8 mouse cellular contexts compared by ENCODE assay signal in the genomic region with DNA sequence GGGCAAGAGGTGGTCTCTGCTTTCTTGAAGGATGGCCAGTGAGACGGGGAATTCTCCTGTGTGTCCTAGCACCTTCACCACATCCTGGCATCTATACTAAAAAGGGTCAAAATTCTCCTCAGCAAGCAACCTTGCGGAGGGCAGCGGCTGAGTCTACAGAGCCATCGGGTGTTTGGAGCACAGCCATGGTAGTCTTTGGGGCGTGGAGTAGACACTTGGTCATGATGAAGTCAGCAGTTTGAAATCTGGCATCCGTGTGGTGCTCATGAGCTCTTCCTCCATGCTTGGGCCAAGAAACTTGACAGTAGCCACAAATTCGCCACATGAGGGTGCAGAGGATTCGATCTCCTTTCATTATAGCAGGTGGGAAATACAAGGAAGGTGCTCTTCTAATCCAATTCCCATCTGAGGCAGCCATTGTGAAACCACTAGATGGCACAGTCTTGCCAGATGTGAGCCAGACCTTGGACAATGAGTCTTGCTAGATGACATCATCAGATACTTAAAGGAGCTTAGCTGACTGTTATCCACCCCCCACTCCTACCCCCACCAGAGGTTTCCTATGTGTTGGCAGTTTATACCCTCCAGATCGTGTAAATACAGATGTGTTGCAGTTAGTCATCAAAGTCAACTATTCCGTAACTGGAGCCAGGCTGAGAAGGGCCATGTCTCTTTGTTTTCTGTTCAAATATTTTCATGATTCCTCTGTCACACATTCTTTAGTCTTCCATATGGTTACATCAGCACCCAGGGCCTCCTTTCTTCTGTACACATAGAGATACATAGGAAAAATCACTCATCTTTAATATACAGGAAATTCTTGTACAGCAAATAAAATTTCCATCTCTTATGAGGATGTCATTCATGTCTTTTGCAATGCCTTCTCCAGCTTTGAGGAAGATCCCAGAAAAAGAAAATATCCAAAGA. TPM values are rescaled to one million over a fixed set of nuclear protein-coding genes. Genes with fewer than 3 reads are reported as not detected.
DNase-seq lines count a peak whose midpoint lies in the region; ATAC-seq lines count a peak whose summit lies in the region.

No protein-coding gene starts in this region.

- ATAC-seq in heart, embryonic 12.5 days (ENCODE audit: insufficient number of reproducible peaks, low FRiP score), result peak; percentile 57
- peak; percentile 93 for ATAC-seq in lung, embryonic 16.5 days (ENCODE audit: low read depth)

- peak; percentile 31 for DNase-seq in right cerebral cortex, adult 18-20 months
- DNase-seq in right cerebral cortex, postnatal 4 days, result no peak
- DNase-seq in embryo, embryonic 9.5 days (ENCODE audit: extremely low spot score), result peak; percentile 49
- peak; percentile 78 for DNase-seq in kidney, postnatal 14 days
- peak; percentile 78 for DNase-seq in retina, embryonic 14.5 days (ENCODE audit: low spot score)
- DNase-seq in urinary bladder, postnatal 4 days (ENCODE audit: low spot score in 2 of 2), result no peak

- H3K4me3 ChIP-seq in heart, embryonic 12.5 days, result no peak overlapping the region
- H3K4me3 ChIP-seq in lung, embryonic 16.5 days (ENCODE audit: low read length), result no peak overlapping the region

- no peak overlapping the region for H3K4me2 ChIP-seq in heart, embryonic 12.5 days
- no peak overlapping the region for H3K4me2 ChIP-seq in lung, embryonic 16.5 days (ENCODE audit: low read depth, low read length)

- H3K27me3 ChIP-seq in heart, embryonic 12.5 days (replicated peaks), result no peaks in the 10 kb centered on the region
- H3K27me3 ChIP-seq in lung, embryonic 16.5 days (ENCODE audit: control insufficient read depth, insufficient read depth, low read depth, low read length), result no peaks in the 10 kb centered on the region

- no peaks in the 10 kb centered on the region for H3K36me3 ChIP-seq in heart, embryonic 12.5 days
- H3K36me3 ChIP-seq in lung, embryonic 16.5 days (ENCODE audit: control insufficient read depth, insufficient read depth, low read length), result no peaks in the 10 kb centered on the region

- H3K27ac ChIP-seq in heart, embryonic 12.5 days (ENCODE audit: poor library complexity, severe bottlenecking), result no peak overlapping the region
- peak overlapping the region; percentile 22; the same call in 1 of the 2 replicates for H3K27ac ChIP-seq in lung, embryonic 16.5 days (ENCODE audit: low read length)

- H3K4me1 ChIP-seq in heart, embryonic 12.5 days (replicated peaks), result 0 out of 2 replicates have a peak, but pooled peaks cover 4% of the 10 kb centered on the region
- 0 out of 2 replicates have a peak, but pooled peaks cover 2% of the 10 kb centered on the region for H3K4me1 ChIP-seq in lung, embryonic 16.5 days (replicated peaks; ENCODE audit: control insufficient read depth, insufficient read depth, low read length)

- WGBS in heart, embryonic 12.5 days, result 60% methylated on average over 10 of the region's 10 CpGs
- 49% methylated on average over 10 of the region's 10 CpGs for WGBS in lung, embryonic 16.5 days

- no peak overlapping the region for H3K9ac ChIP-seq in heart, embryonic 12.5 days
- H3K9ac ChIP-seq in lung, embryonic 16.5 days (ENCODE audit: low read length), result no peak overlapping the region

- 0 out of 2 replicates have a peak, but pooled peaks cover 3% of the 10 kb centered on the region for H3K9me3 ChIP-seq in heart, embryonic 12.5 days (replicated peaks)
- H3K9me3 ChIP-seq in lung, embryonic 16.5 days (ENCODE audit: control insufficient read depth, low read length), result no peaks in the 10 kb centered on the region

RNA-seq across cellular contexts. Expression of a gene that starts 32.9 kb away (rescaled TPM):
- polyA plus RNA-seq in heart, embryonic 12.5 days (2016; fragmentation: Nextera tagmentation; extraction: Ambion mirVana), result 0.42 and 0.49 TPM in 2 replicates
- 2.2 and 4.4 TPM in 2 replicates for polyA plus RNA-seq in lung, embryonic 16.5 days (2015; fragmentation: Nextera tagmentation; extraction: Ambion mirVana)

Comparison
In these comparisons a context has a peak if more than half of its experiments do, and no peak if none do; other contexts are left out.
1. DNase-seq: peak in right cerebral cortex, adult 18-20 months (single experiment), embryo, embryonic 9.5 days (single experiment), kidney, postnatal 14 days (single experiment) and retina, embryonic 14.5 days (single experiment); none in right cerebral cortex, postnatal 4 days (single experiment) and urinary bladder, postnatal 4 days (0 of 2).